ENCODE assay signal across 11 mouse cellular contexts in genomic region chr11:11963065-11963464, GRCm38 (mm10).
DNase-seq lines count a peak whose midpoint lies in the region; ATAC-seq and TF ChIP-seq lines count a peak whose summit lies in the region.
"Had no signal": no experiment of that assay in that cellular context is flagged by ENCODE, and none has a peak within 500 bp of the region (broad histone marks: within the 10 kb centered on the region; RNA-seq: fewer than 3 reads in every experiment).

No protein-coding gene starts in this region.

- peak overlapping the region; percentile 43 for H3K9ac ChIP-seq in heart, embryonic 15.5 days
- no peak overlapping the region for H3K9ac ChIP-seq in embryonic facial prominence, embryonic 12.5 days
- H3K9ac ChIP-seq in liver, embryonic 12.5 days = peak overlapping the region; percentile 52
- H3K9ac ChIP-seq: forebrain, embryonic 15.5 days had no signal

- no peak for TF ChIP-seq CTCF in layer of hippocampus, adult 2 months (conservative IDR thresholded peaks at IDR 0.05)

- peak overlapping the region; percentile 97 for H3K27ac ChIP-seq in heart, embryonic 15.5 days
- H3K27ac ChIP-seq in embryonic facial prominence, embryonic 12.5 days = peak overlapping the region; percentile 72
- H3K27ac ChIP-seq in liver, embryonic 12.5 days = peak overlapping the region; percentile 82
- no peak overlapping the region for H3K27ac ChIP-seq in layer of hippocampus, adult 2 months
- H3K27ac ChIP-seq: forebrain, embryonic 15.5 days had no signal

- WGBS in heart, embryonic 15.5 days = 69% methylated on average over 2 of the region's 2 CpGs
- 82% methylated on average over 2 of the region's 2 CpGs for whole genome bisulfite sequencing in embryonic facial prominence, embryonic 12.5 days
- WGBS in liver, embryonic 12.5 days (ENCODE audit: insufficient replicate concordance) = 73% methylated on average over 2 of the region's 2 CpGs

- DNase-seq in heart, adult 9 months (ENCODE audit: low spot score in 2 of 2) = no peak
- peak; percentile 25 for DNase-seq in MN1 (ENCODE audit: low spot score)
- DNase-seq in cerebellum, adult 11 months = no peak
- no peak for DNase-seq in layer of hippocampus, adult 2 months (ENCODE audit: low spot score in 2 of 2)
- DNase-seq: gastrocnemius, postnatal 36 days; thymus, adult 2 months had no signal

- no peak overlapping the region for H3K4me3 ChIP-seq in heart, embryonic 15.5 days
- no peak overlapping the region for H3K4me3 ChIP-seq in embryonic facial prominence, embryonic 12.5 days
- peak overlapping the region; percentile 7; the same call in 1 of the 2 replicates for H3K4me3 ChIP-seq in liver, embryonic 12.5 days
- no peak overlapping the region for H3K4me3 ChIP-seq in layer of hippocampus, adult 2 months
- H3K4me3 ChIP-seq: forebrain, embryonic 15.5 days had no signal

- no peaks in the 10 kb centered on the region for H3K27me3 ChIP-seq in heart, embryonic 15.5 days
- no peaks in the 10 kb centered on the region for H3K27me3 ChIP-seq in embryonic facial prominence, embryonic 12.5 days
- H3K27me3 ChIP-seq in liver, embryonic 12.5 days (replicated peaks) = no peaks in the 10 kb centered on the region
- H3K27me3 ChIP-seq: forebrain, embryonic 15.5 days had no signal

- peaks cover 81% of the 10 kb centered on the region for H3K4me1 ChIP-seq in heart, embryonic 15.5 days (replicated peaks)
- H3K4me1 ChIP-seq in embryonic facial prominence, embryonic 12.5 days = peaks cover 38% of the 10 kb centered on the region
- H3K4me1 ChIP-seq in liver, embryonic 12.5 days = peaks cover 69% of the 10 kb centered on the region
- H3K4me1 ChIP-seq: forebrain, embryonic 15.5 days had no signal

- H3K9me3 ChIP-seq in heart, embryonic 15.5 days (replicated peaks) = no peaks in the 10 kb centered on the region
- H3K9me3 ChIP-seq in embryonic facial prominence, embryonic 12.5 days = no peaks in the 10 kb centered on the region
- H3K9me3 ChIP-seq in liver, embryonic 12.5 days (replicated peaks) = no peaks in the 10 kb centered on the region
- H3K9me3 ChIP-seq: forebrain, embryonic 15.5 days had no signal

- no peak overlapping the region for H3K4me2 ChIP-seq in heart, embryonic 15.5 days
- H3K4me2 ChIP-seq in embryonic facial prominence, embryonic 12.5 days (replicated peaks) = no peak overlapping the region
- peak overlapping the region; percentile 54 for H3K4me2 ChIP-seq in liver, embryonic 12.5 days
- H3K4me2 ChIP-seq: forebrain, embryonic 15.5 days had no signal

- ATAC-seq in heart, embryonic 15.5 days (replicated peaks; ENCODE audit: insufficient number of reproducible peaks, insufficient read depth, low FRiP score, low read depth) = no peak
- ATAC-seq in embryonic facial prominence, embryonic 12.5 days (ENCODE audit: insufficient number of reproducible peaks, insufficient read depth, low FRiP score, low TSS enrichment) = no peak
- no peak for ATAC-seq in liver, embryonic 12.5 days
- ATAC-seq: forebrain, embryonic 15.5 days; inflammation-experienced regulatory T-cells, adult 6 months had no signal

- H3K36me3 ChIP-seq in heart, embryonic 15.5 days = no peaks in the 10 kb centered on the region; the same call in 1 of the 2 replicates
- H3K36me3 ChIP-seq in embryonic facial prominence, embryonic 12.5 days = peaks cover 21% of the 10 kb centered on the region; the same call in 1 of the 2 replicates
- peaks cover 40% of the 10 kb centered on the region for H3K36me3 ChIP-seq in liver, embryonic 12.5 days
- H3K36me3 ChIP-seq: forebrain, embryonic 15.5 days had no signal
